Mouse (Mus musculus) liver, embryonic 11.5 days (tissue): ENCODE measurements at regions not wholly inside any gene's neighbourhood (a gene's known extent, or its start where the extent isn't known, plus 50 kb on each side); places are given as distances from the start of the nearest gene placed in this dataset.

Experiments
- ATAC-seq: fragments of 200-750 bp; cut with Nextera tagmentation; replicated peaks from 2 replicates; pipeline ENCODE4 v1.8.0; 2017; ENCODE audit warnings: moderate number of reproducible peaks, mild to moderate bottlenecking, moderate TSS enrichment, moderate library complexity; ENCODE audit not compliant: low FRiP score
- DNase-seq: peaks from one replicate; pipeline ENCODE4 v3.0.0-alpha.2; 2017; ENCODE audit warnings: low spot score
- H3K27ac ChIP-seq: fragments of 300-500 bp; sonication (generic); 2 replicates; pipeline ENCODE4 v1.5.1; 2014; ENCODE audit warnings: mild to moderate bottlenecking, low read depth, low read length, control low read depth
- H3K27me3 ChIP-seq: fragments of 300-500 bp; sonication (generic); replicated peaks from 2 replicates; pipeline ENCODE4 v1.6.1; 2014; ENCODE audit warnings: low read length, mixed read lengths; ENCODE audit not compliant: control insufficient read depth, insufficient read depth
- H3K36me3 ChIP-seq: fragments of 300-500 bp; sonication (generic); 2 replicates; pipeline ENCODE4 v1.6.1; 2014; ENCODE audit warnings: mild to moderate bottlenecking, low read length, moderate library complexity, mixed read lengths; ENCODE audit not compliant: control insufficient read depth, insufficient read depth
- H3K4me1 ChIP-seq: fragments of 300-500 bp; sonication (generic); replicated peaks from 2 replicates; pipeline ENCODE4 v1.6.1; 2014; ENCODE audit warnings: low read length, mixed read lengths; ENCODE audit not compliant: control insufficient read depth, insufficient read depth
- H3K4me2 ChIP-seq: fragments of 300-500 bp; sonication (generic); 2 replicates; pipeline ENCODE4 v1.6.1; 2014; ENCODE audit warnings: mild to moderate bottlenecking, control low read depth, moderate library complexity
- H3K4me3 ChIP-seq: fragments of 300-500 bp; sonication (generic); 2 replicates; pipeline ENCODE4 v1.5.1; 2014; ENCODE audit warnings: low read depth, low read length, control low read depth
- H3K9ac ChIP-seq: fragments of 300-500 bp; sonication (generic); 2 replicates; pipeline ENCODE4 v1.6.1; 2014; ENCODE audit warnings: low read depth, low read length, control low read depth
- H3K9me3 ChIP-seq: fragments of 300-500 bp; sonication (generic); 2 replicates; pipeline ENCODE4 v1.6.1; 2016; ENCODE audit warnings: low read length, inconsistent platforms, mixed read lengths; ENCODE audit not compliant: control insufficient read depth
- WGBS: fragments of 180-500 bp; shearing (Covaris S2); extraction: QIAGEN DNeasy Blood & Tissue Kit; methylation state at CpG from one replicate; pipeline ENCODE4 v1.1.7; 2014; 5-methylcytosine and 5-hydroxymethylcytosine counted together

GRCm38 (mm10) chr14:62170385-62170784 lies 122.0 kb upstream of the Rnaseh2b start:
- DNase-seq (no peak), ATAC-seq (no peak)
- WGBS, result 60% methylated on average over 5 of the region's 5 CpGs
- Histone ChIP-seq H3K4me2 (no peak overlapping the region), H3K4me3 (no peak overlapping the region), H3K27me3 (no peaks in the 10 kb centered on the region), H3K4me1 (no peaks in the 10 kb centered on the region), H3K9ac (no peak overlapping the region), H3K36me3 (no peaks in the 10 kb centered on the region), H3K27ac (no peak overlapping the region), H3K9me3 (no peaks in the 10 kb centered on the region)

GRCm38 (mm10) chr14:62171256-62172047 lies 120.9 kb upstream of the Rnaseh2b start:
- Histone ChIP-seq H3K4me3 (no peak overlapping the region), H3K27me3 (no peaks in the 10 kb centered on the region), H3K4me2 (no peak overlapping the region), H3K36me3 (no peaks in the 10 kb centered on the region), H3K9me3 (no peaks in the 10 kb centered on the region), H3K4me1 (no peaks in the 10 kb centered on the region), H3K9ac (no peak overlapping the region), H3K27ac (no peak overlapping the region)
- WGBS, result 77% methylated on average over 15 of the region's 15 CpGs
- DNase-seq (no peak), ATAC-seq (no peak)

- Histone ChIP-seq H3K4me1 (no peaks in the 10 kb centered on the region), H3K9me3 (no peaks in the 10 kb centered on the region), H3K27ac (no peak overlapping the region), H3K9ac (no peak overlapping the region), H3K4me2 (no peak overlapping the region), H3K4me3 (no peak overlapping the region), H3K36me3 (no peaks in the 10 kb centered on the region), H3K27me3 (no peaks in the 10 kb centered on the region)
- ATAC-seq, result no peak
- no peak for DNase-seq
- 73% methylated on average over 16 of the region's 16 CpGs for WGBS
These were observed 118.4 kb upstream of the Rnaseh2b start for GRCm38 (mm10) chr14:62173835-62174530.

- H3K9me3 ChIP-seq, result no peaks in the 10 kb centered on the region
- no peak overlapping the region for H3K4me3 ChIP-seq
- WGBS, result 56% methylated on average over 12 of the region's 12 CpGs
- H3K27me3 ChIP-seq, result no peaks in the 10 kb centered on the region
- DNase-seq (no peak), ATAC-seq (no peak)
- no peak overlapping the region for H3K9ac ChIP-seq
- no peak overlapping the region for H3K4me2 ChIP-seq
- H3K36me3 ChIP-seq, result no peaks in the 10 kb centered on the region
- no peaks in the 10 kb centered on the region for H3K4me1 ChIP-seq
- no peak overlapping the region for H3K27ac ChIP-seq
These were observed 116.9 kb upstream of the Rnaseh2b start for GRCm38 (mm10) chr14:62175384-62176048.

- 73% methylated on average over 5 of the region's 5 CpGs for WGBS
- H3K27ac ChIP-seq, result no peak overlapping the region
- no peak overlapping the region for H3K9ac ChIP-seq
- H3K36me3 ChIP-seq, result no peaks in the 10 kb centered on the region
- H3K27me3 ChIP-seq, result no peaks in the 10 kb centered on the region
- no peaks in the 10 kb centered on the region for H3K4me1 ChIP-seq
- DNase-seq (no peak), ATAC-seq (no peak)
- H3K4me2 ChIP-seq, result no peak overlapping the region
- H3K9me3 ChIP-seq, result no peaks in the 10 kb centered on the region
- no peak overlapping the region for H3K4me3 ChIP-seq
These were observed 114.9 kb upstream of the Rnaseh2b start for GRCm38 (mm10) chr14:62177509-62177908.

GRCm38 (mm10) chr14:62187360-62187759 lies 105.0 kb upstream of the Rnaseh2b start:
- H3K27me3 ChIP-seq, result no peaks in the 10 kb centered on the region
- H3K4me2 ChIP-seq, result no peak overlapping the region
- H3K9ac ChIP-seq, result no peak overlapping the region
- H3K27ac ChIP-seq, result no peak overlapping the region
- H3K36me3 ChIP-seq, result no peaks in the 10 kb centered on the region
- DNase-seq (no peak), ATAC-seq (no peak)
- H3K4me1 ChIP-seq, result no peaks in the 10 kb centered on the region
- H3K4me3 ChIP-seq, result no peak overlapping the region
- no peaks in the 10 kb centered on the region for H3K9me3 ChIP-seq
- 75% methylated on average over 11 of the region's 11 CpGs for WGBS

GRCm38 (mm10) chr14:62188147-62188885 lies 104.1 kb upstream of the Rnaseh2b start:
- H3K4me2 ChIP-seq, result no peak overlapping the region
- H3K27me3 ChIP-seq, result no peaks in the 10 kb centered on the region
- ATAC-seq (no peak), DNase-seq (no peak)
- no peaks in the 10 kb centered on the region for H3K36me3 ChIP-seq
- 60% methylated on average over 7 of the region's 7 CpGs for WGBS
- H3K4me3 ChIP-seq, result no peak overlapping the region
- no peak overlapping the region for H3K9ac ChIP-seq
- no peaks in the 10 kb centered on the region for H3K4me1 ChIP-seq
- H3K9me3 ChIP-seq, result no peaks in the 10 kb centered on the region
- no peak overlapping the region for H3K27ac ChIP-seq

GRCm38 (mm10) chr14:62191624-62192023 lies 100.8 kb upstream of the Rnaseh2b start:
- H3K27me3 ChIP-seq, result no peaks in the 10 kb centered on the region
- H3K27ac ChIP-seq, result no peak overlapping the region
- ATAC-seq (no peak), DNase-seq (no peak)
- no peaks in the 10 kb centered on the region for H3K36me3 ChIP-seq
- no peaks in the 10 kb centered on the region for H3K4me1 ChIP-seq
- no peak overlapping the region for H3K4me2 ChIP-seq
- WGBS, result 84% methylated on average over 2 of the region's 2 CpGs
- H3K9ac ChIP-seq, result no peak overlapping the region
- no peaks in the 10 kb centered on the region for H3K9me3 ChIP-seq
- H3K4me3 ChIP-seq, result no peak overlapping the region
